Mouse (Mus musculus) megakaryocyte, embryonic 14.5 days (primary cell): ENCODE data around the gene Olfr1477.

Experiments
- FLI1 ChIP-seq: IDR thresholded peaks from 2 replicates; pipeline ENCODE4 v1.6.1; 2012; ENCODE audit warnings: low read length, inconsistent platforms, mixed read lengths
- GATA1 ChIP-seq: IDR thresholded peaks from 3 replicates; pipeline ENCODE4 v1.6.1; 2012; ENCODE audit warnings: mixed read lengths, low read length, inconsistent platforms, borderline replicate concordance

DNA sequence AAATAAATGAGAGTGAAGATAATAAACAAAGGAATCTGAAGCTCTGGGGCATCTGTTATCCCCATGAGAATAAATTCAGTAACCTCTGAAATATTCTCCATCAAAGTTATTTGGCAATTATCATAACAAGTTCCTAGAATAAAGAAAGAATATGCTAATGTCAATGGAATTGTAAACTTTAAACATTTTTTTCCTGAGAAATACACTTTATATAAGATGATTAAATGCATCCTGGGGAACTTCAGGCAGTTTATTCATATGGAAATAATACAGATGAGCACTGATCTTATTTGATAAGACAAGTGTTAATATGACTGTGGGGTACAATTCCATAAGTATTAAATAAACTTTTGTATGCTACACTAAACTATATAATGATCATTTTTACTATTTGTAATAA, 20.2 kb upstream of the Olfr1477 start, which contains the start of gene Olfr1475:
- TF ChIP-seq FLI1 (no peak), GATA1 (no peak)
